Mouse (Mus musculus): ENCODE results near the gene Shank2.

Shank2 gene

DNA sequence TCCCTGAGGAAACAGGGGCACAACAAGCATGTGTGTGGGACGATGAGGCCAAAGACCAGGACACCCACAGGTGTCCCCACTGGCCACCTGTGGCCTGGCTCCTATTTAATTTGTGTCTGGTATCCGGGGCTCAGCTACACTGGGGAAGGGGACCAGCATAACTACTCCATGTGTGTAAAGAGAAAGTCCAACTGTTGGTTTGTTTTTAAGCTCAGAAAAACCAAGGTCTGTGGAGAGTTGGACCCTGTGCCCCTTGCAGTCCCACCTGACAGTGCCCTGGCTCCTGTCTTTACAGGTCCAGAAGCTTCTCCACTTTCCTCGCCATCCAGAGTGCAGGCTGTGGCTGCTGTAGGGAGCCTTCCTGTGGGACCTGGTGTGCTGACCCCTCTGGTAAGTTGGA is at the start of gene Shank2:
TSS of gene Shank2 (plus strand) at position 301 of the 400 bp plus-strand sequence.
- no peak for DNase-seq

DNA sequence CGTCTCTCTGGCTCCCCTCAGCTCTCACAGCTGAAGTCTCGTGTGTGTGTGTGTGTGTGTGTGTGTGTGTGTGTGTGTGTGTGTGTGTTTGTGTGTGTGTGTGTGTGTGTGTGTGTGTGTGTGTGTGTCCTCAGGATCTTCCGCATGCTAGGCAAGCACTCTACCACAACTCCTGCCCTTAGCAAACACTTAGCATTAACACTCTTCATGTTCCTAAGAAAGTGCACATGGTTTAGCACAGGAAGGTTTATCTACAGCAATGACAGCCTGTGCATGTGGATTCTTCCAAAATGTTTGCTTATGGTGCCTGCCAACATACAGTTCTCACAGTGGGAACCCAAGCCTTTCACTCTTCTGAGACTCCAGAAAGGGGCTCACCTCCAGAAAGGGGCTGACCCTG is 49.6 kb upstream of the Shank2 start:
- no peak for DNase-seq

DNA sequence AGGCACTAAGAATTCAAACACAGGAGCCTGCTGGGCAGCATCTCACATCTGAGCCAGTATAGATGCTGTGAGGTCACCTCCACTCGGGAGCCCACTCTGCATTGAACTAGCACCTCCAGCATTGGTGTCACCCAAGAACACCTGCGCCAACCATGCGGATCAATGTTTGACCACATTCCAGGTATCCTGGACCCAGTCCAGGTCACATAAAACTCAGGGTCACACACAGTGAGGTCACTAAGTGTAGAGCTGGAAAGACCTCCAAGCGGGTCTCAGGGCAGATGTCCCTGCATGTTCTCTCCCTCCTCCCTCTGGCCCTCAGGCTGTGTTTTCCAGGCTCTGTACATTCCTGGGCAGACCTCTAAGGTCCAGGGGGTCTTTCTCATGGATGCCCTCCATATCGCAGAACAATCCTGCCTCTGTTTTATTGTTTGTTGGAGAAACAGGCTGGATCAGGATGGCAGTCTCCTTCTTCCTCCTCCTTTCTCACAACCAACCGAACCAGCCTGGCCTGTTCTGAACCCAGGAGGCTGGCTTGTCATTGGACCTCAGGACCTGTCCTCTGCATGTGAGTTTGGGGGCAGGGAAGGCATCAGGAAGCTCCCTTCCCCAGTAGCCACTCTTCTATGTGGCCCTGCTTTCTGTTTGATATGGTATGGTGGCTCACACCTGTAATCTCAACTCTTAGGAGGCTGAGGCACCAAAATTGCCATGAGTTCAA is 45.0 kb upstream of the Shank2 start:
- peak; percentile 88 for DNase-seq

DNA sequence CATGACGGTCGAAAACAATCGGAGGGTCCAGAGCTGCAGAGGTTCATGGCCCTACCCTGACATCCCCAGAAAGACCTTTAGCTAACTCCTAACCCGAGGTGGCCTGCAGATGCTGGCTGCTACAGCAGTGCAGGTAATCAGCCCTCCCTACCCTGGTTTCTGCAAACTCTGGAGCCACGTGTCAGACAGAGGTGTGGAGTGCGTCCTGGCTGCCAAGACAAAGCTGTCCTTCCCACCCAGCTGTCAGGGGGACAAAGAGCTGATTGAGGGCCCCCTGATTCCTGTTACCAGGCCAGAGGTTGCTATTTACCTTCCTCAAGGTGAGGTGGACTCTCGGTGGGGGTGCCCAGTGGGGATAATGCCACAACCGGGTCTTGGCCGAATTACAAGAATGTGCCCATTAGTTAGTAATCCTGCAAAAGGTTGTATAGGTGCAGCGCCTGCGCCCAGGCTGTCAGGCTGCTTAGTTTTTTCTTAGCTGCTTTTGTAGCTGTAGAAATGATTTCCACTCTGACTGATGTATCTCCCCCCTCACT is 43.6 kb upstream of the Shank2 start:
- DNase-seq, result peak; percentile 72

DNA sequence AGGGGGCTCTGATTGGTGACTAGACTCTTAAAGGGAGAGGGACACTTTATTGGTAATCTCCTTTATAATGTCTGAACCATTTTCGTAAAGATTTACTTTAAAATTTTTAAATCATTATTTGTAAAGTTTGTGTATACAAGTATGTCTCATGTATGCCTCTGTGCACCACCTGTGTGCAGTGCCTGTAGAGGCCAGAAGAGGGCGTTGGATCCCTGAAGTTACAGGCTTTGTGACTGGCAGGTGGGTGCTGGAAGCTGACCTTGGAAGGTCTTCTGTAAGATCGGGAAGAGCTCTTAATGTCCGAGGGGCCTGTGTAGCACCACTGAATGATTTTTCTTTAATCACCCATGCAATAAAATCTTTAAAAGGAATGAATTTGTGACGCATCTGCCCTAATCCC is 37.9 kb upstream of the Shank2 start:
- DNase-seq, result no peak

DNA sequence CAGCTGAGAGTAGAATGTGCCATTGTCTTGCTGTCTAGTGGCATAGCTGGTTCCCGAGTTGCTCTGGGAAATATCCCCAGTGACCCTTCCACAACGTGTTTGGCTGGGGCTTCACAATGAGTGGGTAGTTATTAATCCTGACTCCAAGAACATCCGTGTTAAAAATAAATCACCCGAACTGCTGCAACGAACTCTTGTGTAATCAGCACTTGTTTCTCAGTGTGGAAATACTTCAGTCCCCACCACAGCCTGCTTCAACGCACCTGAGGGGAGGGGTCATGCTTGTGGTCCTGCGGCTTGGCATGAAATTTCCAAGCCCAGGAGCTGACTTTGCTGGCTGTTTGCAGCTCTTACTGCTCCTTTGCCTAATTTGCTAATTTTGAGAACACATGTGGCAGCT is 35.1 kb upstream of the Shank2 start:
- DNase-seq, result no peak

DNA sequence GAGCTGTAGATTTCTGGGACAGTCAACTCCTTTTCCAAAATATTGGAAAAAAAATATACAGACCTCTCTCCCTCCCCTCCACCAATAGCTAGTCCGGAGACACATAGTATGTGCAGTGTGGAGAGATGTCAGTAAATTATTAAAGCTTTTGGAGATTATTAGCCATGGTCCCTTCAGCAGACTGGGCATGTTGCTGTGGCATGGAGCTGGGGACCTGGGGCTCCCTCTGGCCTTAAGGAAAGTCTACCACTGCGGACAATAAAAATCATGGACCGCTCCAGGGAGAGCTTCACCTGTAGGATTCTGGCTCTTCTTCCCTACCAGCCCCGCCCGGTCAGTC is 24.3 kb upstream of the Shank2 start:
- no peak for DNase-seq

DNA sequence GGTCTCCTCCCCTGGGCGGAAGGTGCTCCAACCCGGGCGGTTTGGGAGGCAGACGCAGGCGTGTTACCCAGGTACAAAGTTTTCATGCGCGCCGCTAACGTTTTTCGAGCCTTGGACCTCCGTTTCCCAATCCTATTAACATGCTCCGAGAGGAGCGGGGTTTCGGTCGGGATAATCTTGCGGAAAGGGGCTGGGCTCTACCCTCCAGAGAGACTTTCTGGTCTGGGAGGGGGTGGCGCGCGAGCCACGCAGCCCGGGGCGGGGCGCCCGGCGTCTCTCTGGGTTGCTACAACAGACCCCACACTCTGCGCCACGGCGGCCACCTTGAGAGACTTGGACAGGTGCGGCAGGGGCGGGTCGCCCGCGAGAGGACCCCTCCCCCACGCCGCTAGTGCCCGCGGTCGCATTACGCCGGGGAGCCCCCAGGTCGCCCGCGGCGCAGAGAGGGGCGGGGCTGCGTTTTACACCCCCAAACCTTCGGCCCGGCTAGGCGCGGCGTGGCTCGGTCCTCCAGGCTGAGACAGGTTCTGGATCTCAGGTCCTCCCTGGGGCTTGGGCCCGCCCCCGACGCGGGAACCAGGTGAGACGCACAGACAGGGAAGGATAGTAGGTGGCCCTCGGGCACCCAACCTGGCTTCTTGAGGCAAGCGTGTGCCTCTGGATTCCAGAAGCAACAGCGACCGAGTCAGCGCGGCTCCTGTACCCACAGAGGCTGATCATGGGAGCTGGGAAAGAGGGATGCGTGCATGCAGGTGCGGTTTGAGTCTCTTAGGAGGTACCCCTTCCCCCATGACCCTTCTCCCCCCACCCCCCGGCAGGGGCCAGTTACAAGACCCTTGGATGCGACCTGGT is 23.7 kb upstream of the Shank2 start:
- DNase-seq, result peak; percentile 78

DNA sequence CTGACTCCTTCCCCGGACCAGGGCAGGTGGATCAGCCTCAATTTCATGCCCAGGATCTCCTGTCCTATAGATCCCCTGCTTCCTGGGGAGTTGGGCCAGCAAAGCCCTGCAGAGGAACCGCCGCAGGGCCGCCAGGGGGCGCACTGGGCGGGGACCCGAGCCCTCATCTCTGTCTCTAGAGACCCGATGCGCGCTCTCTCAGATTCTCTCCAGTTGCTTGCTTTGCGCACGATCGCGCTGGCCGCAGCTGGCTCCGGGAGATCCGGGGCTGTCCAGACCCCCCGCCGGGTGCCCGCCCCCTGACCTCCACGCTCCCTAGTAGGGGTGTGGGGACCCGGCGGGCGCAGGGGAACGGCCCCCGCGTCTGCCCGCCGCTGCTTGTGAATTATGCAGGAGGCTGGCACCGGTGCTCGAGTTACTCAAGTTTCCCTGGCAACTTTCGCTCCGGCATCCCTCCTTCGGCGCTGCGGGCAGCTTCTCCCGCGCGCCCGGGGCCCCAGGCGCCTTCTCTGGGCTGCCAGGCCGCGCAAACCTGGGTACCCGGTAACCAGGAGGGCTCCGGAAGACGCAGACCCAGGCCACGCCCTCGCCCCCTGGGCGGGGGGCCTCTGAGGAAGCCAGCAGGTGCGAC is 22.9 kb upstream of the Shank2 start:
- DNase-seq, result peak; percentile 89

DNA sequence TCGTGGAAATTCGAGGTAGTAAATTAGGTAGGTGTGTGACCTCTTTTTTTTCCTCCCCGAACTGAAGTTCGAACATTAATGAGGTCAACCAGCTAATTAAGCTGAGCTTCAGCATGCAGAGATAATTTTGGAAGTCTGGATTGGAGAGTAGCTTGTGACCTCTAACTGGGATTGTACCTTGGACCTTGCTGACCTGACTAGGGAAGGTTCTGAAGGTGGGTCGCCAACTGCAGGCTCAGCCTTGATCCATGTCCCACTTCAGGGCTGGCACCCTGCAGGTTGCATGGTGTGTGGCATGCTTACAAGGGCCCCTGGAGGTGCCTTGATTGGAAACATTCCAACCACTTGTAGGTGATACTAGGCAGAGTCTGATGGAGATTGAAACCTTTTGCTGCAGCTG is 21.7 kb upstream of the Shank2 start:
- DNase-seq, result peak; percentile 49

DNA sequence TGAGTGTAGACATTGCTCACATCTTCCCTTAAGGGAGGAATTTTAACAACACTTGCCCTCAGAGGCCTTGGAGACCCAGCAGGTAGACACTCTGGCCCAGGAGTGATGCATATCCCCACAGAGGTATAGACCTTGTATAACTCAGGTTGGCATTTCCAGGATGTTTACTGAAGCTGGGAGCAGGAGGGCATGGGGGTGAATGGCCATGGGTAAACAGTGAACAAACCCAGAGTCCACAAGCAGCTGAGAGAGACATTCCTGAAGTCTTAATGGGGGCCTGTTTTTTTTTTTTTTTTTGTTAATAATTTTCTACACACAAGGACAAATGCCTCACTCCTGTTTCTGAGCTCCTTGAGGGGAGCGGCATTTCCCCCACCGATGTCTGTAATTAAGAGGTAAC is 15.4 kb upstream of the Shank2 start:
- DNase-seq, result peak; percentile 71

DNA sequence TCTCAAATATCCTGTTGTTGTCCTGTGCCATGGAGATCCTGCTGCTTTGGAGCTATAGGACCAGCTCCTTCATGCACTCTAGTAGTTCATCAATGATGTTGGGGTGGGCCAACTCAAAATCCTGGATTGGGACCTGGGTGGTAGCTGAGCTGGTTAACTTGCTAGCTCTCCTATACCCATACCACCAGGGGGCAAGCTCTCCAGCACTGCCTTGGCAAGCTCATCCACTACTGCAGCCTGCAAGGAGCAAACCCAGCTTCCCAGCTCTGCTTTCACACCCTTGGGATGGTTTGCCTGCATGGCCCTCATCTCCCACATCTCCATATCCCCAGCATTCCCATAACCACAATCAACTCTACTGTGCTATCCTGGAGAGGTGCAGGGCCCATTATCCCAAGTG is 10.6 kb upstream of the Shank2 start:
- no peak for DNase-seq

DNA sequence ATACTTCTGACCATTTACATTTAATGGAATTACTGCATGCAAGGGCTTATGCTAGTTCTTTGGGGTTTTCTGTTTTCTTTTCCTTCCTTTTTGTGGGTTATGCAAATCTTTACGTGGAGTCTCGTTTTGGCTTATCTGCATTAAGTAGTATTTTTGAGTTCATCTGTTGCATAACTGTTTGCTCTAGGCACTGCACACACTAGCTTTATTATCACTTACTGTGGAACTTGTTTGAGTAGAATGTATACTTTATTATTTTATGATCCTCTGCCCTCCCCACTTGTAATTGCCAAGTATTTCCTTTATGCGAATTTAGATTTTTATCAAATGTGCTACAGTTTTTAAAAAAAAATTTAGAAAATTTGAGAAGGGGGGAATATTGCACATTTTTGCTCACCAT is 2.7 kb upstream of the Shank2 start:
- DNase-seq, result no peak

DNA sequence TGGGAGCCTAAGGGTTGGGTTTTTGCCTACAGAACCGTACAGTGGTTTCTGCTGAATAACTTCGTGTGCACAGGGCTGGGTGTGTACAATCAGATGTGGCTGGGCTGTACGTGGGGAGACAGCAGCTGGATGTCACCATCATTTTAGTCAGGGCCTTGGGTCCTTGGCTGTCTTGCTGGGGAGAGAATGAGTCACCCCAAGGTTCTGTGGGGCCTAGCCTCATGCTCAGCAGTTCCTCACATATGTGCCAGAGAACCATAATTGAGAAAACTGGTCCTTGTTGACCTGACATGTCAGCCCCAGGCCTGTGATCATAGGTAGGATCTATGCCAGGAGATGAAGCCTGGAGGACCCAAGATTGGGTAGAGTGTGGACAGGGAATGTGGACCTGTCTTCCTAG is 1.7 kb downstream of the Shank2 start:
- DNase-seq, result no peak

DNA sequence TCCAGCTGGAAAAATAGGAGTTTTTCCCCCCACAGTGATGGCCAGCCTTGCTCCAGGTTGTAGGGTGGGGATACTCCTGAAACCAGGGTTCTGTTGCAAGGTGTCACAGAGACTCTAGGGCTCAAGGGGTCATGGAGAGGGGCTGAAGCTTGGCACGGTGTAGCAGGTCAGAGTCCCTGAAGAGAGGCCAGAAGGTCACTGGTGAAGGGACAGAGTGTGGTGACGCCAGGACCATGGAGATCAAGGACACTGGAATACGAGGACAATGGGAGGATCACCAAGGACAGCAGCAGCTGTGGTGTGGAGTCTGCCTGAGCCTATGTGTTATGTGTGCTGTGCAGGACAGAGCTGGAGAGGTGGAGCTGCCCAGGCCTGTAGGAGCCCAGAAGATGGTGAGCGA is 6.4 kb downstream of the Shank2 start:
- no peak for DNase-seq

DNA sequence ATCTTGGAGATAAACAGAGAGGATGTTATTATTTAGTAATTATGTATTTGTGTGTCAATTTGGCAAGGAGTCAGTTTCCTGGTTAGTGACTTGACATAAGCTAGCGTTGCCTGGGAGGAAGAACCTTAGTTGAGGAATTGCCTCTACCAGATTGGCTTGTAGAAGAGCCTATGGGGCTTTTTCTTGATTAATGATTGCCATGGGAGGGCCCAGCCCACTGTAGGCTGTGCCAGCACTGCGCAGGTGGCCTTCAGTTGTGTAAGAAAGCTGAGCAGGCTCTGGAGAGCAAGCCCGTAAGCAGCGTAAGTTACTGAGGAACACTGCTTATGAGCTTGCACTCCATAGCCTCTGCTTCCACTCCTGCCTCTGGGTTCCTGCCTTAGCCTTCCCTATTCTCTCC is 7.3 kb downstream of the Shank2 start:
- DNase-seq, result peak; percentile 88

DNA sequence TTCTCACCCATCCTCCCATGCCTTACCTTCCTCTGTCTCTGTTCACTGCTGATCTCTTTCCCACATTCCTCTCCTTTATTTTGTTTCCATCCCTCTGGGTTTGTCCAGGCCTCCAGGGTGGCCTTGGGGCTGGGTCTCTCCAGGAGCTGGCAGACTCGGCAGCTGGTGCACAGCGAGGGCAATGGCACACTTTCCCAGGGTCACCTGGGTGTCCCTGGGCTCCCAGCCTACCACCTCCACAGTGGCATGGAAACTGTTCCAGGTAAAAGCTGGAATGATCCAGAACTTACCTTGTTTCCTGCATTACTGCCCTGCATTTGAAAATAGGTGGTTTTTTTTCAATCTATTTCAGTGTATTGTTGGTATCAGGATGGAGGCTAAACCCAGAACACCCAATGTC is 12.8 kb downstream of the Shank2 start:
- peak; percentile 48 for DNase-seq

DNA sequence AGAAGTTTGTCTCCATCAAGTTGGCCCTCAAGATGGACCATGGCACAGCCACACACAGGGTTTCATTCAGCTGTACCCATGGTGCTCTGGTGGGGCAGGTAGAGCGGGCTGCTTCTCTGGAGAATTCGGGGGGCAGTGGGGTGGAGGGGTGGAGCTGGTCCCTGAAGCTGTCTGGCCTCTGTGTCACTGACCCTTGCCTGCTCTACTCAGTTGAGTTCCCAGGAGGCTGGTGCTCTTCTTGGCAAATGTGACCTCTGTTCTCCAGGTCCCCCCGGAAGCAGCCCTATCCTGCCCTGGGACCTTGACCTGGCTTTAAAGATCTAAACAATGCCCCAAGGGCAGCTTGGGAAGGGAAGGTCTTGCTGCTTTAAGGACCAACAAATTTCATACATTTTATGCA is 20.1 kb downstream of the Shank2 start:
- DNase-seq, result peak; percentile 56

DNA sequence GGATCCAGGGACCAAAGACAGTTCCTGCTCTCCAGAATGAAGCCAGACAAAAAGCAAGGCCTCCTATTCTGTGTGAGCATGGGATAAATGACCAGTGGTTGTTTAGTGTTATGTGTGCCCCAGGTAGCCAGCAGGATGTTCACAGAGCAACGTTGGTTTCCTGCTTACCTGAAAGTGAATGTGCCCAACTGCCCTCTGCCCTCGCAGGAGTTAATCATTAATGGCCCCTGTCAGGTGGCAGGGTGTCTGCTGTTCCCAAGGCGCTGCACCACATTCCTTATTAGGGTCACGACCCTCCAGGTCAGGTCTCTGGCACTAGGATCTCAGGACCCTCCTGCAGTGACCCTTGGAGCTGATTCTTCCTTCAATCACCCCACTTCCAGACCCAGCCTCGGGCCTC is 21.0 kb downstream of the Shank2 start:
- peak; percentile 89 for DNase-seq

DNA sequence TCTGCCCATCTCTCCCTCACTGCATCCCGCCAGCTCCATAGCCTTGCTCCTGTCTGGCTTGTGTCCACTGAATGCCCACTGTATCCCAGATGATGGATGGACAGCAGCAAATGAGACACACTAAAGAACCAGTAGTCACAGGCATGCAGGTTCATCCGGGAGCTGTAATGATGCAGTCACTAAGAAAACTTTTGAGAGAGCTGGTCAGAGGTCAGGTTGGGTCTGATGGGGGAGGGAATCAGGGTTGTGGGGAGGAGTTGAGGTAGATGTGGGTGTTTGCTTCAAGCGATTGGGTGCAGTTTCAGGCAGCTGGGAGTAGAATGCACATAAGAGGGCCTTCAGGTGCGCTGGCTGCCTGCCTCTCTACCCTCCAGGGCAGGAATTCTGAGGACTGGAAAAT is 21.8 kb downstream of the Shank2 start:
- DNase-seq, result peak; percentile 58

DNA sequence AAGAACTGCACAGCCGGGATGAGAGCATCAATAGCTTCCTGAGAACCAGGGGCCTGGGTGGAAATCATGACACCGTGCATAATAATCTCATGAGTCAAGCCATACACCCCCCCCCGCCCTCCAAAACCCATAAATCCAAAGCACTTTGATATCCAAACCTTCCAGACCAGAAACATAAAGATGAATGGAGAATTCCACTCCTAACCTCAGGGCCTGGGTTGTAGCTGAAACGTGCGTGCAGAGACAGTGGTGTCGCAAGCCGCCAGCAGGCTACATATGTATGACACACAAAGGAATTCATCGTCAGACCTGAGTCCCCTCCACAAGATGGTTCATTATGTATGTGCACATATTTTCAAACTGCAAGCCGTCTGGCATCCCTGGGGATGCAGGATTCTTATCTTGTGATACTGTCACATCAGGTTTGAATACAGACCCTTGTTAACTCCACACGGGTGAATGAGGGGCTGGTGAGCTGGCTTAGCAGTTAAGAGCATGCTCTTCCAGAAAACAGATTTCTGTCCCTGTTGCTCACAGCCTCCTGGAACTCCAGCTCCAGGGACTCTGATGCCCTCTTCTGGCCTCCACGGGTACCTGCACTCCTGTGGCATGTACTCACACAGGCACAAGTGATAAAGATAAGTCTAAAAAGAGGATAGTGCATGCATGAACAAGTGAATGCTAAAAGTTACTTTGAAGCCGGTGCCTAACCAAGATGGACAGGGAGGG is 24.5 kb downstream of the Shank2 start:
- DNase-seq, result no peak

DNA sequence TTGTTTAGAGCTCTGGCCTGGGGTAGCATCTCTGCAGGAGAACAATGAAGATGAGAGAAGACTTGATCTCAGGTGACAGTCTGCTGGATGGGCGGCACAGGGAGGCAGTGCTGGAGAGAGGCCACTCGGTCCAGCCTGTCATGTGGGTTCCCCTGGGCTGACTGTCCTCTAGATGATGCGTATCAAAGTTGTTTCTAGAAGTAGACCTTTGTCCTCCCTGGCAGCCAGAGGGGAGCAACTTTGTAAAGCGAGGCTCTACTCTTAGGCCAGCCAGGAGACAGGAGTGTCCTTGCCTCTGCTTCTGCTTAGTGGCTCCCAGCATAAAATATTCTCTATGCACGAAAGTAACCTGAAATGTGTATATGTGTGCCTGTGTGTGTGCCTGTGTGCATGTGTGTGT is 27.5 kb downstream of the Shank2 start:
- peak; percentile 67 for DNase-seq

DNA sequence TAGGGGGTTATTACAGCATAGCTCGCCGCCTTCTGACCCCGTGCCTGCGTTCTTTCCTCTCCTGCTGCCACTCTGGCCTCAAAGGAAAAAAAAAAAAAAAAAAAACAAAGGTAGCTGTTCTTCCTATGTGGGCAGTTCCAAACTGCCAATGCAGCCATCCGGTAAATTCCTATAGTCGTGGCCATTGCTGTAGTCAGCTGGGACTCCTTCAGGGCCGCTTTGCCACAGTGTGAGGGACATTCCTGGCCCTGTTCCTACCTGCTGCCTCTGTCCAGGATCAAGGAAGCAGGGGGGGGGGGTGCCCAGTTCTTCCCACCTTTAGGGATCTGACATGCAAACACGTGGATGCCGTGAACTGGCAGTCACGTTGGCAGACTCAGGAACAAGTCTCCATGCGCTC is 29.1 kb downstream of the Shank2 start:
- DNase-seq, result peak; percentile 29

Data from kidney, postnatal 14 days (tissue).